Mouse (Mus musculus) ES-Bruce4 (cell line): ENCODE measurements around the gene Obsl1. TPM values are rescaled to one million over a fixed set of nuclear protein-coding genes. Genes with fewer than 3 reads are reported as not detected.

ENCODE experiments used
- H3K27ac ChIP-seq: 2 replicates; pipeline ENCODE4 v1.5.1; 2012; ENCODE audit warnings: low read length, inconsistent platforms; ENCODE audit not compliant: insufficient read depth
- H3K27me3 ChIP-seq: 2 replicates; pipeline ENCODE4 v1.6.1; 2012; ENCODE audit warnings: mild to moderate bottlenecking, low read length, inconsistent platforms; ENCODE audit not compliant: control insufficient read depth, poor library complexity, insufficient read depth, severe bottlenecking
- H3K36me3 ChIP-seq: 2 replicates; pipeline ENCODE4 v1.6.1; 2012; ENCODE audit warnings: inconsistent platforms, mild to moderate bottlenecking, low read length, moderate library complexity; ENCODE audit not compliant: control insufficient read depth, poor library complexity, insufficient read depth, severe bottlenecking
- H3K4me1 ChIP-seq: one replicate; pipeline ENCODE4 v1.8.1; 2011; ENCODE audit warnings: low read length; ENCODE audit not compliant: control insufficient read depth, insufficient read depth
- H3K4me3 ChIP-seq: 2 replicates; pipeline ENCODE4 v1.5.1; 2011; ENCODE audit warnings: low read depth, mild to moderate bottlenecking, low read length
- H3K9ac ChIP-seq: 2 replicates; pipeline ENCODE4 v1.6.1; 2012; ENCODE audit warnings: low read depth, mild to moderate bottlenecking, inconsistent platforms; ENCODE audit not compliant: poor library complexity, severe bottlenecking
- H3K9me3 ChIP-seq: replicated peaks from 2 replicates; pipeline ENCODE4 v1.6.1; 2012; ENCODE audit warnings: mild to moderate bottlenecking, low read length, inconsistent platforms; ENCODE audit not compliant: control insufficient read depth, poor library complexity, insufficient read depth, severe bottlenecking
- CTCF ChIP-seq: IDR thresholded peaks from one replicate; pipeline ENCODE4 v1.8.1; 2011; ENCODE audit warnings: low read depth, low read length
- EP300 ChIP-seq: IDR thresholded peaks from 2 replicates; pipeline ENCODE4 v1.6.1; 2011; ENCODE audit warnings: low read depth, low read length; ENCODE audit not compliant: insufficient read depth
- POLR2A ChIP-seq: IDR thresholded peaks from one replicate; pipeline ENCODE4 v1.8.1; 2011; ENCODE audit warnings: low read length; ENCODE audit not compliant: insufficient read depth
- polyA plus RNA-seq: library from polyadenylated mRNA; stranded (reverse); fragments of >200 nt; gene quantifications from 2 replicates; pipeline ENCODE4 v1.2.4, GENCODE M21; 2011; ENCODE audit warnings: low read depth; ENCODE audit not compliant: missing spikeins, insufficient read depth, insufficient read length

Gene Obsl1
- polyA plus RNA-seq, 1 experiment = 32.6 TPM

GRCm38 (mm10) chr1:75477966-75478290, 28.3 kb downstream of the Obsl1 start:
- no peaks in the 10 kb centered on the region for H3K27me3 ChIP-seq

GRCm38 (mm10) chr1:75477264-75477965, 28.8 kb downstream of the Obsl1 start:
- H3K36me3 ChIP-seq = peaks cover 16% of the 10 kb centered on the region
- H3K4me1 ChIP-seq = no peaks in the 10 kb centered on the region
- no peak overlapping the region for H3K9ac ChIP-seq
- no peak overlapping the region for H3K27ac ChIP-seq
- peak overlapping the region; percentile 24 for H3K4me3 ChIP-seq
- H3K27me3 ChIP-seq = no peaks in the 10 kb centered on the region
- TF ChIP-seq EP300 (no peak), CTCF (peak; percentile 60), POLR2A (no peak)
- no peaks in the 10 kb centered on the region for H3K9me3 ChIP-seq

More at GRCm38 (mm10) chr1:75477966-75478290, 28.3 kb downstream of the Obsl1 start:
- Histone ChIP-seq H3K9me3 (no peaks in the 10 kb centered on the region), H3K36me3 (peaks cover 16% of the 10 kb centered on the region), H3K4me1 (no peaks in the 10 kb centered on the region), H3K9ac (no peak overlapping the region; the same call in 1 of the 2 replicates), H3K27ac (no peak overlapping the region), H3K4me3 (no peak overlapping the region)
- no peak for TF ChIP-seq POLR2A
- TF ChIP-seq CTCF = no peak
- no peak for TF ChIP-seq EP300

DNA sequence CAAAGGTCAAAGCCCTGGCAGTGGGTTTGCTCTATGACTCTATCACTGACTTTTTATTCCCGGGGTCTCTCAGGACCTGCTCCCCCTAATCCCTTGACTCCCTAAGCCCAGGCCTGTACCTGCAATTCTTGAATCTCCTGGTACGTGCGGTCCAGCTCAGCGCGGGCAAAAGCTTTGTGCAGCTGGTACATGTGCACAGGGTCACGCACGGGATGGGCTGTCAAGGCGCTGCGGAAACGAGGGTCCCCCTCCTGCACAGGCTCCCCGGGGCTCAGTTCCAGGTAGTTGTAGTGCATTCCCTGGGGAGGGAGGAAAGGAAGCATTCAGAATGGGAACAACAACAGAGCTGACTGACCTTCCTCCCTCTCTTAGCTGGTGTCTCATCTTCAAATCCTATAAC, 29.8 kb downstream of the Obsl1 start:
- Histone ChIP-seq H3K4me1 (no peaks in the 10 kb centered on the region), H3K36me3 (peaks cover 16% of the 10 kb centered on the region), H3K27me3 (no peaks in the 10 kb centered on the region), H3K4me3 (no peak overlapping the region), H3K9me3 (no peaks in the 10 kb centered on the region), H3K27ac (no peak overlapping the region), H3K9ac (no peak overlapping the region)
- TF ChIP-seq CTCF (no peak), POLR2A (no peak), EP300 (no peak)

DNA sequence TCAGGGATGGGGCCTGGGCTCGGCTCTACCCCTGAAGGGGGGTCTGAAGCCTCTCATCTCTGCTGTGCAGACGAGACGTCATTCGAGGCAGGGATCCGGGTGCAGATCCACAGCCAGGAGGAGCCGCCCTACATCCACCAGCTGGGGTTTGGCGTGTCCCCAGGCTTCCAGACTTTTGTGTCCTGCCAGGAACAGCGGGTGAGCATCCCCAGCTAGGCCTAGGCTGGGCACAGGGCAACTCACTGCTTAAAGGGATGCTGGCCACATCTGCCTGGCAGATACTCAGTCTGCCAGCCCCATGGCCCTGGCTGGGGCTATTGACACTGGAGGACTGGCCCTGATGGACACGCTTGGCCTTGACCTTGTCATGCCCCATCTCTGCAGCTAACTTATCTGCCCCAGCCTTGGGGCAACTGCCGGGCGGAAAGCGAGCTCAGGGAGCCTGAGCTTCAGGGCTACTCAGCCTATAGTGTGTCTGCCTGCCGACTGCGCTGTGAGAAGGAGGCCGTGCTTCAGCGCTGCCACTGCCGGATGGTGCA, 36.9 kb downstream of the Obsl1 start:
- no peak overlapping the region for H3K27ac ChIP-seq
- no peak overlapping the region for H3K9ac ChIP-seq
- no peaks in the 10 kb centered on the region for H3K27me3 ChIP-seq
- H3K4me3 ChIP-seq = no peak overlapping the region
- H3K36me3 ChIP-seq = peaks cover 1% of the 10 kb centered on the region; the same call in 1 of the 2 replicates
- H3K4me1 ChIP-seq = no peaks in the 10 kb centered on the region
- TF ChIP-seq CTCF (no peak), EP300 (no peak), POLR2A (no peak)
- H3K9me3 ChIP-seq = no peaks in the 10 kb centered on the region

- H3K36me3 ChIP-seq = no peaks in the 10 kb centered on the region
- H3K9me3 ChIP-seq = no peaks in the 10 kb centered on the region
- no peak overlapping the region for H3K9ac ChIP-seq
- no peak overlapping the region for H3K4me3 ChIP-seq
- no peaks in the 10 kb centered on the region for H3K27me3 ChIP-seq
- no peak overlapping the region for H3K27ac ChIP-seq
- no peaks in the 10 kb centered on the region for H3K4me1 ChIP-seq
- TF ChIP-seq POLR2A = no peak
- peak; percentile 61; the same call in 1 of the 2 replicates for TF ChIP-seq EP300
- peak; percentile 81 for TF ChIP-seq CTCF
Measured at GRCm38 (mm10) chr1:75467215-75467927, 38.9 kb downstream of the Obsl1 start.

- H3K9ac ChIP-seq = no peak overlapping the region
- no peaks in the 10 kb centered on the region for H3K9me3 ChIP-seq
- no peak overlapping the region for H3K27ac ChIP-seq
- TF ChIP-seq EP300 (no peak), POLR2A (no peak), CTCF (no peak)
- no peaks in the 10 kb centered on the region for H3K4me1 ChIP-seq
- H3K36me3 ChIP-seq = no peaks in the 10 kb centered on the region
- H3K27me3 ChIP-seq = no peaks in the 10 kb centered on the region
- H3K4me3 ChIP-seq = no peak overlapping the region
Measured at GRCm38 (mm10) chr1:75463652-75464204, 42.5 kb downstream of the Obsl1 start.
